Mouse (Mus musculus) cortical plate, adult 2 months (tissue): ENCODE measurements at regions not wholly inside any gene's neighbourhood (a gene's known extent, or its start where the extent isn't known, plus 50 kb on each side); places are given as distances from the start of the nearest gene placed in this dataset.

Experiments used
- H3K27ac ChIP-seq: fragments of 200-500 bp; 2 replicates; pipeline ENCODE4 v1.5.1; 2012; ENCODE audit warnings: low read length, control low read depth, inconsistent platforms; ENCODE audit not compliant: insufficient read depth
- H3K4me1 ChIP-seq: fragments of 200-500 bp; 2 replicates; pipeline ENCODE4 v1.6.1; 2011; ENCODE audit warnings: low read length; ENCODE audit not compliant: control insufficient read depth, insufficient read depth
- H3K4me3 ChIP-seq: fragments of 200-500 bp; 2 replicates; pipeline ENCODE4 v1.5.1; 2011; ENCODE audit warnings: mild to moderate bottlenecking, low read length, control low read depth; ENCODE audit not compliant: insufficient read depth
- POLR2A ChIP-seq: fragments of 200-500 bp; IDR thresholded peaks from 2 replicates; pipeline ENCODE4 v1.6.1; 2011; ENCODE audit warnings: mild to moderate bottlenecking, low read length, control low read depth; ENCODE audit not compliant: insufficient read depth; ENCODE audit errors: extremely low read depth

DNA sequence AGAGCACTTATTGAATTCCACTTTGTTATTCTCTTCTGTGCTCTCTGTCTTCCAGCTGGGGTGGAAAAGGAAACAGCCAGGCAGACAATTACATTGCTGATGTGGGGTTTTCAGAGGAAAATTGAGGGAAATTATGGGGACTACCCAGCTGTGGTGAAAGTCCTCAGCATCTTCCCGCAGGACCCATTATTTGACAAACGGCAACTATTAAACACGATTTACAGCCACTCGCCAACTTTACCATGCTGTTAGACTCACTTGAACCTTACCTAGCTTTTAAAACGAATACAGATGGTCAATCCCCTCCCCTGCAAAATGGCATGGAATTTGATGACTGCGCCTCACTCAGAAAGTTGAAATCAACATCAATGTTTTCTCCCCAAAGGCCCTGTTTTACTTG is 54.3 kb upstream of the 9330182O14Rik start:
- TF ChIP-seq POLR2A = no peak
- H3K4me1 ChIP-seq = 0 out of 2 replicates have a peak, but pooled peaks cover 1% of the 10 kb centered on the region

More for the DNA sequence above, 54.3 kb upstream of the 9330182O14Rik start:
- Histone ChIP-seq H3K27ac (no peak overlapping the region), H3K4me3 (no peak overlapping the region)
